Comparison of ENCODE assay signal across 22 mouse cellular contexts in genomic region chr11:114540503-114540902, GRCm38 (mm10).
DNase-seq lines count a peak whose midpoint lies in the region; ATAC-seq and TF ChIP-seq lines count a peak whose summit lies in the region.
"Had no signal": no experiment of that assay in that cellular context is flagged by ENCODE, and none has a peak within 500 bp of the region (broad histone marks: within the 10 kb centered on the region; RNA-seq: fewer than 3 reads in every experiment).

No protein-coding gene starts in this region.

- H3K4me3 ChIP-seq in hindbrain, postnatal 0 days (ENCODE audit: low read length) = no peak overlapping the region
- H3K4me3 ChIP-seq in hindbrain, embryonic 14.5 days (replicated peaks; ENCODE audit: low read length) = no peak overlapping the region
- H3K4me3 ChIP-seq in midbrain, postnatal 0 days (ENCODE audit: low read depth, low read length) = no peak overlapping the region
- no peak overlapping the region for H3K4me3 ChIP-seq in midbrain, embryonic 15.5 days
- H3K4me3 ChIP-seq: embryonic facial prominence, embryonic 13.5 days; hindbrain, embryonic 12.5 days; stomach, embryonic 15.5 days had no signal

- H3K9ac ChIP-seq in hindbrain, postnatal 0 days (replicated peaks; ENCODE audit: low read length) = no peak overlapping the region
- H3K9ac ChIP-seq in hindbrain, embryonic 14.5 days = no peak overlapping the region
- H3K9ac ChIP-seq in midbrain, postnatal 0 days (replicated peaks; ENCODE audit: low read length, poor library complexity, severe bottlenecking) = no peak overlapping the region
- H3K9ac ChIP-seq in midbrain, embryonic 15.5 days = no peak overlapping the region
- H3K9ac ChIP-seq: embryonic facial prominence, embryonic 13.5 days; hindbrain, embryonic 12.5 days; stomach, embryonic 15.5 days had no signal

- no peak for ATAC-seq in hindbrain, postnatal 0 days
- no peak for ATAC-seq in hindbrain, embryonic 14.5 days (ENCODE audit: low FRiP score)
- no peak for ATAC-seq in midbrain, postnatal 0 days (ENCODE audit: low FRiP score)
- ATAC-seq in midbrain, embryonic 15.5 days (replicated peaks) = no peak
- ATAC-seq: lung, postnatal 0 days; midbrain, embryonic 16.5 days had no signal

- TF ChIP-seq CTCF in hindbrain, postnatal 0 days (IDR thresholded peaks at IDR 0.05; ENCODE audit: low read depth) = peak; percentile 22; the same call in 1 of the 2 replicates
- peak; percentile 43 for TF ChIP-seq CTCF in midbrain, postnatal 0 days (IDR thresholded peaks at IDR 0.05)

- no peaks in the 10 kb centered on the region for H3K27me3 ChIP-seq in hindbrain, postnatal 0 days (ENCODE audit: insufficient read depth, low read length)
- no peaks in the 10 kb centered on the region for H3K27me3 ChIP-seq in hindbrain, embryonic 14.5 days (ENCODE audit: control insufficient read depth, insufficient read depth, low read length)
- no peaks in the 10 kb centered on the region for H3K27me3 ChIP-seq in midbrain, postnatal 0 days (ENCODE audit: insufficient read depth, low read length)
- no peaks in the 10 kb centered on the region for H3K27me3 ChIP-seq in midbrain, embryonic 15.5 days (replicated peaks)
- H3K27me3 ChIP-seq: embryonic facial prominence, embryonic 13.5 days; hindbrain, embryonic 12.5 days; stomach, embryonic 15.5 days had no signal

- no peak for DNase-seq in hindbrain, postnatal 0 days (ENCODE audit: low spot score)
- no peak for DNase-seq in hindbrain, embryonic 14.5 days (ENCODE audit: low spot score)
- DNase-seq in midbrain, postnatal 0 days (ENCODE audit: low spot score) = no peak
- peak; percentile 75 for DNase-seq in R1 (ENCODE audit: low read depth, low spot score)
- DNase-seq in urinary bladder, postnatal 25 days (ENCODE audit: low spot score) = no peak
- no peak for DNase-seq in right cerebral cortex, adult 2 months (ENCODE audit: low spot score in 2 of 2)
- DNase-seq: adrenal gland, adult 8-10 months; cerebellum, adult 18-20 months; heart, adult 18-20 months; heart, postnatal 10 days; kidney, adult 18-20 months; kidney, postnatal 4 days; layer of hippocampus, postnatal 36 days; left cerebral cortex, postnatal 4 days; right cerebral cortex, adult 18-20 months had no signal

- 73% methylated on average over 3 of the region's 3 CpGs for WGBS in hindbrain, postnatal 0 days
- WGBS in hindbrain, embryonic 14.5 days = 69% methylated on average over 3 of the region's 3 CpGs
- 73% methylated on average over 3 of the region's 3 CpGs for WGBS in midbrain, postnatal 0 days
- WGBS in midbrain, embryonic 15.5 days = 66% methylated on average over 3 of the region's 3 CpGs

- no peak overlapping the region for H3K27ac ChIP-seq in hindbrain, postnatal 0 days
- H3K27ac ChIP-seq in hindbrain, embryonic 14.5 days = no peak overlapping the region
- no peak overlapping the region for H3K27ac ChIP-seq in midbrain, postnatal 0 days (ENCODE audit: low read depth, low read length)
- H3K27ac ChIP-seq in midbrain, embryonic 15.5 days = no peak overlapping the region
- H3K27ac ChIP-seq: embryonic facial prominence, embryonic 13.5 days; hindbrain, embryonic 12.5 days; stomach, embryonic 15.5 days had no signal

- H3K4me1 ChIP-seq in hindbrain, postnatal 0 days (ENCODE audit: insufficient read depth, low read length) = peaks cover 6% of the 10 kb centered on the region; the same call in 1 of the 2 replicates
- peaks cover 10% of the 10 kb centered on the region for H3K4me1 ChIP-seq in hindbrain, embryonic 14.5 days (replicated peaks; ENCODE audit: control insufficient read depth, insufficient read depth, low read length)
- H3K4me1 ChIP-seq in midbrain, postnatal 0 days (ENCODE audit: insufficient read depth, low read length) = peaks cover 2% of the 10 kb centered on the region; the same call in 1 of the 2 replicates
- H3K4me1 ChIP-seq in midbrain, embryonic 15.5 days = peaks cover 25% of the 10 kb centered on the region

- no peaks in the 10 kb centered on the region for H3K36me3 ChIP-seq in hindbrain, postnatal 0 days (ENCODE audit: insufficient read depth, low read length)
- no peaks in the 10 kb centered on the region for H3K36me3 ChIP-seq in hindbrain, embryonic 14.5 days (replicated peaks; ENCODE audit: control insufficient read depth, insufficient read depth)
- no peaks in the 10 kb centered on the region for H3K36me3 ChIP-seq in midbrain, postnatal 0 days (ENCODE audit: insufficient read depth, low read length)
- no peaks in the 10 kb centered on the region for H3K36me3 ChIP-seq in midbrain, embryonic 15.5 days (replicated peaks)
- H3K36me3 ChIP-seq: embryonic facial prominence, embryonic 13.5 days; hindbrain, embryonic 12.5 days; stomach, embryonic 15.5 days had no signal

- no peaks in the 10 kb centered on the region for H3K9me3 ChIP-seq in hindbrain, postnatal 0 days (ENCODE audit: low read length)
- H3K9me3 ChIP-seq in hindbrain, embryonic 14.5 days (ENCODE audit: control insufficient read depth, low read length) = no peaks in the 10 kb centered on the region
- no peaks in the 10 kb centered on the region for H3K9me3 ChIP-seq in midbrain, postnatal 0 days (ENCODE audit: low read length)
- no peaks in the 10 kb centered on the region for H3K9me3 ChIP-seq in midbrain, embryonic 15.5 days
- H3K9me3 ChIP-seq: stomach, embryonic 15.5 days had no signal

- no peak overlapping the region for H3K4me2 ChIP-seq in hindbrain, postnatal 0 days (ENCODE audit: low read depth, low read length)
- no peak overlapping the region for H3K4me2 ChIP-seq in hindbrain, embryonic 14.5 days (replicated peaks)
- H3K4me2 ChIP-seq in midbrain, postnatal 0 days (ENCODE audit: low read depth, low read length, poor library complexity, severe bottlenecking) = no peak overlapping the region
- no peak overlapping the region for H3K4me2 ChIP-seq in midbrain, embryonic 15.5 days
- H3K4me2 ChIP-seq: embryonic facial prominence, embryonic 13.5 days; hindbrain, embryonic 12.5 days; liver, embryonic 11.5 days; stomach, embryonic 15.5 days had no signal
